8 mouse cellular contexts compared by ENCODE assay signal in genomic region chr9:69290018-69290880, GRCm38 (mm10).
DNase-seq lines count a peak whose midpoint lies in the region; ATAC-seq lines count a peak whose summit lies in the region.

No protein-coding gene starts in this region.

- H3K9me3 ChIP-seq in embryonic facial prominence, embryonic 15.5 days (replicated peaks), result no peaks in the 10 kb centered on the region
- H3K9me3 ChIP-seq in hindbrain, embryonic 10.5 days, result no peaks in the 10 kb centered on the region
- H3K9me3 ChIP-seq in limb, embryonic 12.5 days, result no peaks in the 10 kb centered on the region
- H3K9me3 ChIP-seq in midbrain, embryonic 11.5 days (ENCODE audit: control insufficient read depth, low read length), result no peaks in the 10 kb centered on the region
- no peaks in the 10 kb centered on the region for H3K9me3 ChIP-seq in stomach, embryonic 15.5 days

- no peaks in the 10 kb centered on the region for H3K36me3 ChIP-seq in embryonic facial prominence, embryonic 15.5 days
- H3K36me3 ChIP-seq in hindbrain, embryonic 10.5 days, result no peaks in the 10 kb centered on the region
- no peaks in the 10 kb centered on the region for H3K36me3 ChIP-seq in limb, embryonic 12.5 days
- H3K36me3 ChIP-seq in midbrain, embryonic 11.5 days (ENCODE audit: control insufficient read depth, insufficient read depth, low read length), result no peaks in the 10 kb centered on the region
- H3K36me3 ChIP-seq in stomach, embryonic 15.5 days, result no peaks in the 10 kb centered on the region

- no peaks in the 10 kb centered on the region for H3K27me3 ChIP-seq in embryonic facial prominence, embryonic 15.5 days
- H3K27me3 ChIP-seq in hindbrain, embryonic 10.5 days (ENCODE audit: insufficient read depth, poor library complexity, severe bottlenecking), result peaks cover 59% of the 10 kb centered on the region
- peaks cover 32% of the 10 kb centered on the region for H3K27me3 ChIP-seq in limb, embryonic 12.5 days
- peaks cover 13% of the 10 kb centered on the region; the same call in 1 of the 2 replicates for H3K27me3 ChIP-seq in midbrain, embryonic 11.5 days (ENCODE audit: control insufficient read depth, insufficient read depth, low read length)
- peaks cover 7% of the 10 kb centered on the region; the same call in 1 of the 2 replicates for H3K27me3 ChIP-seq in stomach, embryonic 15.5 days (replicated peaks)

- peak overlapping the region; percentile 74 for H3K4me3 ChIP-seq in embryonic facial prominence, embryonic 15.5 days (replicated peaks)
- peak overlapping the region; percentile 82 for H3K4me3 ChIP-seq in hindbrain, embryonic 10.5 days
- peak overlapping the region; percentile 69 for H3K4me3 ChIP-seq in limb, embryonic 12.5 days (replicated peaks)
- H3K4me3 ChIP-seq in midbrain, embryonic 11.5 days (ENCODE audit: low read depth, low read length), result peak overlapping the region; percentile 72
- H3K4me3 ChIP-seq in stomach, embryonic 15.5 days (replicated peaks), result peak overlapping the region; percentile 67

- H3K4me1 ChIP-seq in embryonic facial prominence, embryonic 15.5 days, result peaks cover 30% of the 10 kb centered on the region
- peaks cover 27% of the 10 kb centered on the region for H3K4me1 ChIP-seq in hindbrain, embryonic 10.5 days (replicated peaks)
- peaks cover 41% of the 10 kb centered on the region for H3K4me1 ChIP-seq in limb, embryonic 12.5 days (replicated peaks)
- peaks cover 8% of the 10 kb centered on the region for H3K4me1 ChIP-seq in midbrain, embryonic 11.5 days (ENCODE audit: control insufficient read depth, insufficient read depth, low read length)
- H3K4me1 ChIP-seq in stomach, embryonic 15.5 days, result peaks cover 10% of the 10 kb centered on the region

- H3K27ac ChIP-seq in embryonic facial prominence, embryonic 15.5 days (replicated peaks), result peak overlapping the region; percentile 82
- peak overlapping the region; percentile 85 for H3K27ac ChIP-seq in hindbrain, embryonic 10.5 days
- peak overlapping the region; percentile 64 for H3K27ac ChIP-seq in limb, embryonic 12.5 days
- no peak overlapping the region; the same call in 1 of the 2 replicates for H3K27ac ChIP-seq in midbrain, embryonic 11.5 days (ENCODE audit: low read depth, low read length)
- H3K27ac ChIP-seq in stomach, embryonic 15.5 days, result no peak overlapping the region

- WGBS in embryonic facial prominence, embryonic 15.5 days, result under 1% methylated on average over 73 of the region's 73 CpGs
- WGBS in hindbrain, embryonic 10.5 days, result under 1% methylated on average over 73 of the region's 73 CpGs
- under 1% methylated on average over 71 of the region's 73 CpGs for WGBS in limb, embryonic 12.5 days
- WGBS in midbrain, embryonic 11.5 days, result under 1% methylated on average over 73 of the region's 73 CpGs
- under 1% methylated on average over 72 of the region's 73 CpGs for WGBS in stomach, embryonic 15.5 days

- H3K9ac ChIP-seq in embryonic facial prominence, embryonic 15.5 days, result peak overlapping the region; percentile 59
- H3K9ac ChIP-seq in limb, embryonic 12.5 days (replicated peaks), result peak overlapping the region; percentile 72
- peak overlapping the region; percentile 70 for H3K9ac ChIP-seq in midbrain, embryonic 11.5 days (ENCODE audit: low read length)
- H3K9ac ChIP-seq in stomach, embryonic 15.5 days, result peak overlapping the region; percentile 47

- peak overlapping the region; percentile 94 for H3K4me2 ChIP-seq in embryonic facial prominence, embryonic 15.5 days (replicated peaks)
- H3K4me2 ChIP-seq in limb, embryonic 12.5 days, result peak overlapping the region; percentile 96
- H3K4me2 ChIP-seq in midbrain, embryonic 11.5 days, result peak overlapping the region; percentile 99
- H3K4me2 ChIP-seq in stomach, embryonic 15.5 days, result peak overlapping the region; percentile 99

- peak; percentile 58 to 87 for DNase-seq in adrenal gland, adult (ENCODE audit: inconsistent age in 2 of 2, low spot score in 1 of 2)
- DNase-seq in adrenal gland, adult 8-10 months, result no peak
- DNase-seq in adrenal gland, postnatal 36 days, result peak; percentile 46 to 53
- DNase-seq in hindbrain, embryonic 10.5 days (ENCODE audit: low spot score), result peak; percentile 52
- peak; percentile 96 for DNase-seq in midbrain, embryonic 11.5 days (ENCODE audit: low spot score, missing footprints)

- ATAC-seq in embryonic facial prominence, embryonic 15.5 days (ENCODE audit: insufficient number of reproducible peaks, low FRiP score, low TSS enrichment, low read depth), result peak; percentile 48; the same call in 1 of the 2 replicates
- peak; percentile 62 for ATAC-seq in limb, embryonic 12.5 days (ENCODE audit: insufficient number of reproducible peaks, insufficient read depth, low FRiP score, low TSS enrichment, low read depth)
- peak; percentile 75 for ATAC-seq in midbrain, embryonic 11.5 days (ENCODE audit: low FRiP score)
- ATAC-seq in stomach, embryonic 15.5 days (ENCODE audit: insufficient read depth, low FRiP score, low read depth), result peak; percentile 43

Comparison
In these comparisons a context has a peak if more than half of its experiments do, and no peak if none do; other contexts are left out.
1. H3K27ac ChIP-seq: peak in embryonic facial prominence, embryonic 15.5 days (single experiment), hindbrain, embryonic 10.5 days (single experiment) and limb, embryonic 12.5 days (single experiment); none in midbrain, embryonic 11.5 days (single experiment) and stomach, embryonic 15.5 days (single experiment).
2. Peak in every context shown above with its lines, with median percentiles within 50 percentile points of each other: ATAC-seq, H3K4me2 ChIP-seq, H3K4me3 ChIP-seq and H3K9ac ChIP-seq.